Comparison of ENCODE assay signal across 18 mouse cellular contexts in genomic region chr9:80223989-80224635, GRCm38 (mm10). TPM values are rescaled to one million over a fixed set of nuclear protein-coding genes. Genes with fewer than 3 reads are reported as not detected.
DNase-seq lines count a peak whose midpoint lies in the region; ATAC-seq and TF ChIP-seq lines count a peak whose summit lies in the region.
"Had no signal": no experiment of that assay in that cellular context is flagged by ENCODE, and none has a peak within 500 bp of the region (broad histone marks: within the 10 kb centered on the region; RNA-seq: fewer than 3 reads in every experiment).

No protein-coding gene starts in this region.

- no peak overlapping the region for H3K27ac ChIP-seq in midbrain, embryonic 11.5 days (ENCODE audit: low read depth, low read length)
- H3K27ac ChIP-seq in midbrain, embryonic 16.5 days (ENCODE audit: low read length): no peak overlapping the region
- H3K27ac ChIP-seq in embryonic facial prominence, embryonic 14.5 days (replicated peaks; ENCODE audit: low read depth, low read length): no peak overlapping the region
- H3K27ac ChIP-seq: midbrain, embryonic 13.5 days had no signal

- no peaks in the 10 kb centered on the region for H3K79me2 ChIP-seq in myocyte (ENCODE audit: control insufficient read depth, insufficient read depth)

- no peaks in the 10 kb centered on the region for H3K27me3 ChIP-seq in midbrain, embryonic 11.5 days (ENCODE audit: control insufficient read depth, insufficient read depth, low read length)
- no peaks in the 10 kb centered on the region for H3K27me3 ChIP-seq in midbrain, embryonic 16.5 days (ENCODE audit: control insufficient read depth, insufficient read depth, low read depth, low read length)
- H3K27me3 ChIP-seq in embryonic facial prominence, embryonic 14.5 days (replicated peaks; ENCODE audit: control insufficient read depth, insufficient read depth, low read length): no peaks in the 10 kb centered on the region
- no peaks in the 10 kb centered on the region for H3K27me3 ChIP-seq in myocyte (ENCODE audit: control insufficient read depth, insufficient read depth, insufficient read length)

- TF ChIP-seq POLR2A in myocyte (IDR thresholded peaks at IDR 0.05; ENCODE audit: insufficient read length, low read depth): no peak

- H3K9ac ChIP-seq in midbrain, embryonic 11.5 days (ENCODE audit: low read length): no peak overlapping the region
- no peak overlapping the region for H3K9ac ChIP-seq in midbrain, embryonic 16.5 days (ENCODE audit: low read depth, low read length)
- no peak overlapping the region for H3K9ac ChIP-seq in embryonic facial prominence, embryonic 14.5 days (ENCODE audit: low read depth, low read length)
- H3K9ac ChIP-seq: midbrain, embryonic 13.5 days had no signal

- H3ac ChIP-seq in myocyte (ENCODE audit: control insufficient read depth, insufficient read length): no peak overlapping the region

- ATAC-seq in midbrain, embryonic 11.5 days (ENCODE audit: low FRiP score): no peak
- no peak for ATAC-seq in midbrain, embryonic 16.5 days
- ATAC-seq in embryonic facial prominence, embryonic 14.5 days (ENCODE audit: low read depth): peak; percentile 89
- ATAC-seq: forebrain, embryonic 14.5 days; midbrain, embryonic 13.5 days had no signal

- WGBS in midbrain, embryonic 11.5 days: 89% methylated on average over 11 of the region's 11 CpGs
- WGBS in midbrain, embryonic 16.5 days: 86% methylated on average over 11 of the region's 11 CpGs
- 67% methylated on average over 11 of the region's 11 CpGs for WGBS in embryonic facial prominence, embryonic 14.5 days

- H3K4me1 ChIP-seq in midbrain, embryonic 11.5 days (ENCODE audit: control insufficient read depth, insufficient read depth, low read length): no peaks in the 10 kb centered on the region
- H3K4me1 ChIP-seq in midbrain, embryonic 16.5 days (ENCODE audit: control insufficient read depth, insufficient read depth, low read length): no peaks in the 10 kb centered on the region
- no peaks in the 10 kb centered on the region for H3K4me1 ChIP-seq in embryonic facial prominence, embryonic 14.5 days (ENCODE audit: control insufficient read depth, insufficient read depth, low read length)

- H3K9me3 ChIP-seq in midbrain, embryonic 11.5 days (ENCODE audit: control insufficient read depth, low read length): no peaks in the 10 kb centered on the region
- no peaks in the 10 kb centered on the region for H3K9me3 ChIP-seq in midbrain, embryonic 16.5 days (replicated peaks; ENCODE audit: control insufficient read depth, low read length, poor library complexity, severe bottlenecking)
- H3K9me3 ChIP-seq in embryonic facial prominence, embryonic 14.5 days (ENCODE audit: control insufficient read depth, low read length): no peaks in the 10 kb centered on the region
- H3K9me3 ChIP-seq: midbrain, embryonic 13.5 days had no signal

- no peak overlapping the region for H3K4me2 ChIP-seq in midbrain, embryonic 11.5 days
- no peak overlapping the region for H3K4me2 ChIP-seq in midbrain, embryonic 16.5 days (ENCODE audit: low read length)
- H3K4me2 ChIP-seq in embryonic facial prominence, embryonic 14.5 days (ENCODE audit: low read depth, low read length): no peak overlapping the region
- H3K4me2 ChIP-seq in myocyte (ENCODE audit: low read depth): no peak overlapping the region
- H3K4me2 ChIP-seq: midbrain, embryonic 13.5 days had no signal

- DNase-seq in midbrain, embryonic 11.5 days (ENCODE audit: low spot score, missing footprints): peak; percentile 71
- peak; percentile 58 for DNase-seq in brain, adult 2 months (ENCODE audit: low read depth, low spot score)
- DNase-seq in embryonic facial prominence, embryonic 14.5 days (ENCODE audit: low spot score): peak; percentile 59
- no peak for DNase-seq in B cell, adult 2 months
- no peak for DNase-seq in urinary bladder, postnatal 25 days (ENCODE audit: low spot score)
- no peak for DNase-seq in cerebellum, adult 11 months
- DNase-seq: adrenal gland, adult 2 months; cerebellum, adult 2 months; heart, postnatal 4 days; kidney, postnatal 36 days; layer of hippocampus, adult 9-11 months; lung, adult 2 months; lung, postnatal 4 days; thymus, postnatal 4 days had no signal

- no peak overlapping the region for H3K4me3 ChIP-seq in midbrain, embryonic 11.5 days (ENCODE audit: low read depth, low read length)
- H3K4me3 ChIP-seq in midbrain, embryonic 16.5 days (ENCODE audit: low read depth, low read length): no peak overlapping the region
- no peak overlapping the region for H3K4me3 ChIP-seq in embryonic facial prominence, embryonic 14.5 days (ENCODE audit: low read depth, low read length)
- no peak overlapping the region for H3K4me3 ChIP-seq in myocyte
- H3K4me3 ChIP-seq: midbrain, embryonic 13.5 days had no signal

- no peaks in the 10 kb centered on the region for H3K36me3 ChIP-seq in midbrain, embryonic 11.5 days (ENCODE audit: control insufficient read depth, insufficient read depth, low read length)
- H3K36me3 ChIP-seq in midbrain, embryonic 16.5 days (ENCODE audit: control insufficient read depth, insufficient read depth, low read length): no peaks in the 10 kb centered on the region
- no peaks in the 10 kb centered on the region for H3K36me3 ChIP-seq in embryonic facial prominence, embryonic 14.5 days (ENCODE audit: control insufficient read depth, insufficient read depth, low read length)
- no peaks in the 10 kb centered on the region for H3K36me3 ChIP-seq in myocyte (ENCODE audit: control insufficient read depth, insufficient read depth)
- H3K36me3 ChIP-seq: midbrain, embryonic 13.5 days had no signal

TF ChIP-seq in myocyte, 11 proteins besides CTCF, POLR2A, EP300 and RAD21:
- TF ChIP-seq E2F4 (IDR thresholded peaks at IDR 0.05; ENCODE audit: insufficient read depth) (no peak), SRF (IDR thresholded peaks at IDR 0.05; ENCODE audit: control insufficient read depth, insufficient read length, low read depth) (no peak), USF1 (IDR thresholded peaks at IDR 0.05; ENCODE audit: low read depth) (no peak), MYOD1 (IDR thresholded peaks at IDR 0.05; ENCODE audit: control insufficient read depth in 1 of 3, insufficient read length in 2 of 3, low read depth in 2 of 3) (peak in 2 of 3 experiments; percentile 81 to 97), REST (IDR thresholded peaks at IDR 0.05; ENCODE audit: insufficient read depth, insufficient read length) (no peak), POLR2AphosphoS2 (IDR thresholded peaks at IDR 0.05; ENCODE audit: insufficient read length, low read depth) (no peak), MYOG (IDR thresholded peaks at IDR 0.05; ENCODE audit: control insufficient read depth in 1 of 3, insufficient read depth in 1 of 3, insufficient read length in 2 of 3, low read depth in 2 of 3) (peak; percentile 76 to 93 (median 85)), TCF12 (IDR thresholded peaks at IDR 0.05; ENCODE audit: insufficient read depth, poor library complexity, severe bottlenecking) (peak; percentile 46), CEBPB (IDR thresholded peaks at IDR 0.05; ENCODE audit: insufficient read depth, poor library complexity, severe bottlenecking) (no peak), MAX (IDR thresholded peaks at IDR 0.05; ENCODE audit: low read depth) (no peak), TCF3 (IDR thresholded peaks at IDR 0.05; ENCODE audit: insufficient read length, low read depth) (peak; percentile 68)

RNA-seq across cellular contexts. Expression of gene Myo6, which starts 59.3 kb away (rescaled TPM):
- 11.1 and 14.4 TPM in 2 replicates for polyA plus RNA-seq in midbrain, embryonic 11.5 days (2014; fragmentation: Nextera tagmentation; extraction: Ambion mirVana)
- polyA plus RNA-seq in midbrain, embryonic 16.5 days (2015; fragmentation: Nextera tagmentation; extraction: Ambion mirVana): 20.3 and 22.7 TPM in 2 replicates
- polyA plus RNA-seq in embryonic facial prominence, embryonic 14.5 days (2014; fragmentation: Nextera tagmentation; extraction: Ambion mirVana): 18.1 and 20.1 TPM in 2 replicates
- 4.1 TPM for polyA plus RNA-seq in myocyte (2012; fragmentation: generic; extraction: Trizol)

Comparison
In these comparisons a context has a peak if more than half of its experiments do, and no peak if none do; other contexts are left out.
1. DNase-seq: peak in midbrain, embryonic 11.5 days (single experiment), brain, adult 2 months (single experiment) and embryonic facial prominence, embryonic 14.5 days (single experiment); none in B cell, adult 2 months (0 of 2), urinary bladder, postnatal 25 days (single experiment) and cerebellum, adult 11 months (single experiment).